Mouse (Mus musculus) liver, embryonic 14 days (tissue): ENCODE results near the gene Arl6ip5. TPM values are rescaled to one million over a fixed set of nuclear protein-coding genes. Genes with fewer than 3 reads are reported as not detected.

Source experiments
- polyA plus RNA-seq: library from polyadenylated mRNA; depleted of rRNA; stranded (reverse); fragments of >200 nt; gene quantifications from 2 replicates; pipeline ENCODE4 v1.2.3, GENCODE M21; 2012; rRNA removed

Arl6ip5 gene
- polyA plus RNA-seq, result 24.1 and 27.7 TPM in 2 replicates

GRCm38 (mm10) chr6:97210191-97210961, at the start of gene Arl6ip5:
Gene Arl6ip5 (plus strand): TSS chr6:97210689.

GRCm38 (mm10) chr6:97178491-97179366, 31.8 kb upstream of the Arl6ip5 start, which contains the start of gene Tmf1:
Gene Tmf1 (minus strand): TSS chr6:97179122.

GRCm38 (mm10) chr6:97205439-97205885, 5.0 kb upstream of the Arl6ip5 start, which contains the start of gene Uba3:
Gene Uba3 (minus strand): TSS chr6:97205647.

GRCm38 (mm10) chr6:97252711-97253221, 42.3 kb downstream of the Arl6ip5 start, which contains the start of gene Lmod3:
Gene Lmod3 (minus strand): TSS chr6:97252759.

Other genes with a start within 250 kb of the Arl6ip5 start
- gene Fam19a4, start 150.3 kb upstream of the Arl6ip5 start, polyA plus RNA-seq, result not detected in 2 replicates
- gene Eogt, start 61.5 kb upstream of the Arl6ip5 start, polyA plus RNA-seq, result 1.9 and 2.0 TPM in 2 replicates
- 1.7 and 1.9 TPM in 2 replicates for gene Tmf1, start 31.6 kb upstream of the Arl6ip5 start, polyA plus RNA-seq
- 22.4 and 25.4 TPM in 2 replicates for gene Uba3, start 5.0 kb upstream of the Arl6ip5 start, polyA plus RNA-seq
- 0.02 and 0.40 TPM in 2 replicates for gene Lmod3, start 42.1 kb downstream of the Arl6ip5 start, polyA plus RNA-seq